Mouse (Mus musculus): Measurements from ENCODE around the gene Zfp609.
A peak's percentile ranks its signal among the peaks of the same experiment; 100 is the strongest.
"Not testable (repeated sequence)": the region's sequence is repeated elsewhere in the genome, so short reads cannot be mapped to it uniquely, and the experiment has no call there.

Gene Zfp609

GRCm38 (mm10) chr9:65721161-65721566, 106.2 kb downstream of the Zfp609 start:
- DNase-seq (ENCODE audit: low read depth, low spot score): peak; percentile 69

- no peak for DNase-seq (ENCODE audit: low read depth, low spot score)
Observed at GRCm38 (mm10) chr9:65718195-65718594, 109.2 kb downstream of the Zfp609 start.

GRCm38 (mm10) chr9:65703926-65704595, 123.3 kb downstream of the Zfp609 start:
- no peak for DNase-seq (ENCODE audit: low read depth, low spot score)

GRCm38 (mm10) chr9:65703241-65703640, 124.1 kb downstream of the Zfp609 start:
- DNase-seq (ENCODE audit: low read depth, low spot score): no peak

- peak; percentile 55 for DNase-seq (ENCODE audit: low read depth, low spot score)
Observed at GRCm38 (mm10) chr9:65702286-65702685, 125.1 kb downstream of the Zfp609 start.

- no peak for DNase-seq (ENCODE audit: low read depth, low spot score)
Observed at GRCm38 (mm10) chr9:65700504-65700903, 126.9 kb downstream of the Zfp609 start.

GRCm38 (mm10) chr9:65697992-65698391, 129.4 kb downstream of the Zfp609 start:
- no peak for DNase-seq (ENCODE audit: low read depth, low spot score)

GRCm38 (mm10) chr9:65697356-65697755, 130.0 kb downstream of the Zfp609 start:
- DNase-seq (ENCODE audit: low read depth, low spot score): no peak

GRCm38 (mm10) chr9:65696337-65696736, 131.0 kb downstream of the Zfp609 start:
- no peak for DNase-seq (ENCODE audit: low read depth, low spot score)

- DNase-seq (ENCODE audit: low read depth, low spot score): peak; percentile 64
Observed at GRCm38 (mm10) chr9:65695646-65696045, 131.7 kb downstream of the Zfp609 start.

- DNase-seq (ENCODE audit: low read depth, low spot score): no peak
Observed at GRCm38 (mm10) chr9:65692959-65693603, 134.3 kb downstream of the Zfp609 start.

- DNase-seq (ENCODE audit: low read depth, low spot score): no peak
Observed at GRCm38 (mm10) chr9:65692466-65692865, 134.9 kb downstream of the Zfp609 start.

- DNase-seq (ENCODE audit: low read depth, low spot score): not testable (repeated sequence)
Observed at GRCm38 (mm10) chr9:65689869-65690268, 137.5 kb downstream of the Zfp609 start.

GRCm38 (mm10) chr9:65684704-65685103, 142.7 kb downstream of the Zfp609 start:
- DNase-seq (ENCODE audit: low read depth, low spot score): no peak

- DNase-seq (ENCODE audit: low read depth, low spot score): no peak
Observed at GRCm38 (mm10) chr9:65682994-65683393, 144.4 kb downstream of the Zfp609 start.

GRCm38 (mm10) chr9:65682183-65682582, 145.2 kb downstream of the Zfp609 start:
- no peak for DNase-seq (ENCODE audit: low read depth, low spot score)

GRCm38 (mm10) chr9:65681634-65681940, 145.8 kb downstream of the Zfp609 start:
- DNase-seq (ENCODE audit: low read depth, low spot score): no peak

GRCm38 (mm10) chr9:65680938-65681633, 146.3 kb downstream of the Zfp609 start:
- no peak for DNase-seq (ENCODE audit: low read depth, low spot score)

GRCm38 (mm10) chr9:65679181-65679761, 148.1 kb downstream of the Zfp609 start:
- peak; percentile 67 for DNase-seq (ENCODE audit: low read depth, low spot score)

GRCm38 (mm10) chr9:65677119-65677462, 150.3 kb downstream of the Zfp609 start:
- DNase-seq (ENCODE audit: low read depth, low spot score): no peak

- DNase-seq (ENCODE audit: low read depth, low spot score): peak; percentile 93
Observed at GRCm38 (mm10) chr9:65676358-65677118, 150.8 kb downstream of the Zfp609 start.

All from skeletal muscle tissue, adult 2 months (tissue).